Mouse (Mus musculus): ENCODE data around the gene Vmn2r8. TPM values are rescaled to one million over a fixed set of nuclear protein-coding genes. Genes with fewer than 3 reads are reported as not detected.
"Not testable (repeated sequence)": the region's sequence is repeated elsewhere in the genome, so short reads cannot be mapped to it uniquely, and the experiment has no call there.

The Vmn2r8 gene
- polyA plus RNA-seq (2014; fragmentation: Nextera tagmentation; extraction: Ambion mirVana): not detected in 2 replicates

- H3K4me3 ChIP-seq (ENCODE audit: low read depth, low read length); DNase-seq (ENCODE audit: low spot score); H3K4me1 ChIP-seq (replicated peaks; ENCODE audit: control insufficient read depth, insufficient read depth, low read length); H3K9me3 ChIP-seq (ENCODE audit: control insufficient read depth, low read length); H3K27ac ChIP-seq (ENCODE audit: low read depth, low read length); H3K36me3 ChIP-seq (ENCODE audit: control insufficient read depth, insufficient read depth, low read length); ATAC-seq (ENCODE audit: low FRiP score); H3K4me2 ChIP-seq (replicated peaks; ENCODE audit: low read depth, low read length); H3K27me3 ChIP-seq (ENCODE audit: control insufficient read depth, insufficient read depth, low read length); H3K9ac ChIP-seq (ENCODE audit: low read depth, low read length): not testable (repeated sequence)
- WGBS: 68% methylated on average over 2 of the region's 2 CpGs
Measured at GRCm38 (mm10) chr5:108808750-108809149, at the start of gene Vmn2r8. Gene Vmn2r8 (minus strand): TSS chr5:108808850.

- H3K9ac ChIP-seq (ENCODE audit: low read depth, low read length); H3K27ac ChIP-seq (ENCODE audit: low read depth, low read length); ATAC-seq (ENCODE audit: low FRiP score); H3K4me2 ChIP-seq (replicated peaks; ENCODE audit: low read depth, low read length); H3K4me3 ChIP-seq (ENCODE audit: low read depth, low read length); H3K4me1 ChIP-seq (replicated peaks; ENCODE audit: control insufficient read depth, insufficient read depth, low read length); H3K36me3 ChIP-seq (ENCODE audit: control insufficient read depth, insufficient read depth, low read length); H3K27me3 ChIP-seq (ENCODE audit: control insufficient read depth, insufficient read depth, low read length); H3K9me3 ChIP-seq (ENCODE audit: control insufficient read depth, low read length); DNase-seq (ENCODE audit: low spot score): not testable (repeated sequence)
- 71% methylated on average over 1 of the region's 1 CpGs for WGBS
Measured at GRCm38 (mm10) chr5:108852501-108852900, 43.9 kb upstream of the Vmn2r8 start, which contains the start of gene Vmn2r9. Gene Vmn2r9 (minus strand): TSS chr5:108852601.

GRCm38 (mm10) chr5:108849466-108849865 is 40.8 kb upstream of the Vmn2r8 start:
- Histone ChIP-seq H3K9me3 (ENCODE audit: control insufficient read depth, low read length) (no peaks in the 10 kb centered on the region), H3K4me3 (ENCODE audit: low read depth, low read length) (no peak overlapping the region), H3K4me2 (replicated peaks; ENCODE audit: low read depth, low read length) (no peak overlapping the region), H3K4me1 (replicated peaks; ENCODE audit: control insufficient read depth, insufficient read depth, low read length) (no peaks in the 10 kb centered on the region), H3K27me3 (ENCODE audit: control insufficient read depth, insufficient read depth, low read length) (no peaks in the 10 kb centered on the region), H3K27ac (ENCODE audit: low read depth, low read length) (no peak overlapping the region), H3K36me3 (ENCODE audit: control insufficient read depth, insufficient read depth, low read length) (no peaks in the 10 kb centered on the region), H3K9ac (ENCODE audit: low read depth, low read length) (no peak overlapping the region)
- DNase-seq (ENCODE audit: low spot score) (no peak), ATAC-seq (ENCODE audit: low FRiP score) (no peak)
- 46% methylated on average over 1 of the region's 1 CpGs for WGBS

GRCm38 (mm10) chr5:108836156-108836555 is 27.5 kb upstream of the Vmn2r8 start:
- DNase-seq (ENCODE audit: low spot score): peak; percentile 30
- H3K4me1 ChIP-seq (replicated peaks; ENCODE audit: control insufficient read depth, insufficient read depth, low read length): no peaks in the 10 kb centered on the region
- no peak overlapping the region for H3K9ac ChIP-seq (ENCODE audit: low read depth, low read length)
- H3K9me3 ChIP-seq (ENCODE audit: control insufficient read depth, low read length): no peaks in the 10 kb centered on the region
- no peaks in the 10 kb centered on the region for H3K36me3 ChIP-seq (ENCODE audit: control insufficient read depth, insufficient read depth, low read length)
- no peak overlapping the region for H3K4me3 ChIP-seq (ENCODE audit: low read depth, low read length)
- no peak overlapping the region for H3K4me2 ChIP-seq (replicated peaks; ENCODE audit: low read depth, low read length)
- 80% methylated on average over 1 of the region's 1 CpGs for WGBS
- no peaks in the 10 kb centered on the region for H3K27me3 ChIP-seq (ENCODE audit: control insufficient read depth, insufficient read depth, low read length)
- H3K27ac ChIP-seq (ENCODE audit: low read depth, low read length): no peak overlapping the region
- ATAC-seq (ENCODE audit: low FRiP score): no peak

GRCm38 (mm10) chr5:108823276-108823675 is 14.6 kb upstream of the Vmn2r8 start:
- Histone ChIP-seq H3K4me1 (replicated peaks; ENCODE audit: control insufficient read depth, insufficient read depth, low read length) (no peaks in the 10 kb centered on the region), H3K27ac (ENCODE audit: low read depth, low read length) (no peak overlapping the region), H3K4me3 (ENCODE audit: low read depth, low read length) (no peak overlapping the region), H3K9me3 (ENCODE audit: control insufficient read depth, low read length) (no peaks in the 10 kb centered on the region), H3K4me2 (replicated peaks; ENCODE audit: low read depth, low read length) (no peak overlapping the region), H3K27me3 (ENCODE audit: control insufficient read depth, insufficient read depth, low read length) (no peaks in the 10 kb centered on the region), H3K9ac (ENCODE audit: low read depth, low read length) (no peak overlapping the region), H3K36me3 (ENCODE audit: control insufficient read depth, insufficient read depth, low read length) (no peaks in the 10 kb centered on the region)
- no peak for DNase-seq (ENCODE audit: low spot score)
- no peak for ATAC-seq (ENCODE audit: low FRiP score)
- whole genome bisulfite sequencing: 97% methylated on average over 2 of the region's 2 CpGs

- Histone ChIP-seq H3K27ac (ENCODE audit: low read depth, low read length) (no peak overlapping the region), H3K9me3 (ENCODE audit: control insufficient read depth, low read length) (no peaks in the 10 kb centered on the region), H3K4me3 (ENCODE audit: low read depth, low read length) (no peak overlapping the region), H3K27me3 (ENCODE audit: control insufficient read depth, insufficient read depth, low read length) (no peaks in the 10 kb centered on the region), H3K9ac (ENCODE audit: low read depth, low read length) (no peak overlapping the region), H3K36me3 (ENCODE audit: control insufficient read depth, insufficient read depth, low read length) (no peaks in the 10 kb centered on the region), H3K4me2 (replicated peaks; ENCODE audit: low read depth, low read length) (no peak overlapping the region), H3K4me1 (replicated peaks; ENCODE audit: control insufficient read depth, insufficient read depth, low read length) (no peaks in the 10 kb centered on the region)
- DNase-seq (ENCODE audit: low spot score): no peak
- WGBS: 38% methylated on average over 1 of the region's 1 CpGs
- no peak for ATAC-seq (ENCODE audit: low FRiP score)
Measured at GRCm38 (mm10) chr5:108803646-108804045, 5.0 kb downstream of the Vmn2r8 start.

- not testable (repeated sequence) for H3K27me3 ChIP-seq (ENCODE audit: control insufficient read depth, insufficient read depth, low read length); H3K36me3 ChIP-seq (ENCODE audit: control insufficient read depth, insufficient read depth, low read length); H3K4me3 ChIP-seq (ENCODE audit: low read depth, low read length); H3K4me1 ChIP-seq (replicated peaks; ENCODE audit: control insufficient read depth, insufficient read depth, low read length); H3K4me2 ChIP-seq (replicated peaks; ENCODE audit: low read depth, low read length); H3K27ac ChIP-seq (ENCODE audit: low read depth, low read length); ATAC-seq (ENCODE audit: low FRiP score); H3K9me3 ChIP-seq (ENCODE audit: control insufficient read depth, low read length); DNase-seq (ENCODE audit: low spot score); H3K9ac ChIP-seq (ENCODE audit: low read depth, low read length)
- WGBS: 66% methylated on average over 2 of the region's 2 CpGs
Measured at GRCm38 (mm10) chr5:108795263-108795662, 13.4 kb downstream of the Vmn2r8 start, which contains the start of gene Tmed11. Gene Tmed11 (minus strand): TSS chr5:108795363.

GRCm38 (mm10) chr5:108790385-108790784 is 18.3 kb downstream of the Vmn2r8 start:
- not testable (repeated sequence) for ATAC-seq (ENCODE audit: low FRiP score); H3K36me3 ChIP-seq (ENCODE audit: control insufficient read depth, insufficient read depth, low read length); H3K4me3 ChIP-seq (ENCODE audit: low read depth, low read length); H3K4me2 ChIP-seq (replicated peaks; ENCODE audit: low read depth, low read length); H3K9ac ChIP-seq (ENCODE audit: low read depth, low read length); H3K27ac ChIP-seq (ENCODE audit: low read depth, low read length); H3K9me3 ChIP-seq (ENCODE audit: control insufficient read depth, low read length); H3K27me3 ChIP-seq (ENCODE audit: control insufficient read depth, insufficient read depth, low read length); H3K4me1 ChIP-seq (replicated peaks; ENCODE audit: control insufficient read depth, insufficient read depth, low read length)
- peak; percentile 56 for DNase-seq (ENCODE audit: low spot score)
- WGBS: 29% methylated on average over 1 of the region's 1 CpGs

GRCm38 (mm10) chr5:108774630-108775306 is 33.9 kb downstream of the Vmn2r8 start, which contains the start of gene Rnf212:
Gene Rnf212 (minus strand): TSS chr5:108774982.
- Histone ChIP-seq H3K4me1 (replicated peaks; ENCODE audit: control insufficient read depth, insufficient read depth, low read length) (no peaks in the 10 kb centered on the region), H3K4me2 (replicated peaks; ENCODE audit: low read depth, low read length) (no peak within 1 kb of the TSS), H3K27me3 (ENCODE audit: control insufficient read depth, insufficient read depth, low read length) (no peaks in the 10 kb centered on the region), H3K4me3 (ENCODE audit: low read depth, low read length) (no peak within 1 kb of the TSS), H3K27ac (ENCODE audit: low read depth, low read length) (no peak within 1 kb of the TSS), H3K9me3 (ENCODE audit: control insufficient read depth, low read length) (no peaks in the 10 kb centered on the region), H3K36me3 (ENCODE audit: control insufficient read depth, insufficient read depth, low read length) (no peaks in the 10 kb centered on the region), H3K9ac (ENCODE audit: low read depth, low read length) (no peak within 1 kb of the TSS)
- DNase-seq (ENCODE audit: low spot score): no peak
- 73% methylated on average over 40 of the region's 40 CpGs for WGBS
- ATAC-seq (ENCODE audit: low FRiP score): no peak
